Mouse (Mus musculus): ENCODE data around the gene Tpm4.

DNA sequence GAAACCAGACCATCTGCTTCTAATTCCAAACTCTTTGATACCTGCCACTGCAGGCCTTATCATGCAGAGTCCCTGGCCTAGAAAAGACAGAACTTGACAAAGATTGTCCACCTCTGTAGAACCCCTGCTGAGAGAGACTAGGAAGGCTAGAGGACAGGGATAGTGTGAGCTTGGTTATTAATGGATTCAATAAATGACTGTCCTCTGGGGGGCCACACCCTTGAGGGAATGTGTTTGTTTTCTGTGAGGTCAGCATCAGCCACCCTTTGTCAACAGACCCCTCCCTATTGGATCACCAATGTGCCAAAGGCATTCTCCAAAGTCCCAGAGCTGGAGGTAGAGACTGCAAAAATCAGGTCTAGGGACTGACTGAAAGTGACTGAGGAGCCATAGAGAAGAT lies 57.3 kb downstream of the Tpm4 start:
- TF ChIP-seq EP300 (IDR thresholded peaks at IDR 0.05; ENCODE audit: low read depth) (no peak), CTCF (IDR thresholded peaks at IDR 0.05; ENCODE audit: low read depth) (no peak)

Data from liver, postnatal 0 days (tissue).